ENCODE assay signal across 17 mouse cellular contexts in the genomic region with DNA sequence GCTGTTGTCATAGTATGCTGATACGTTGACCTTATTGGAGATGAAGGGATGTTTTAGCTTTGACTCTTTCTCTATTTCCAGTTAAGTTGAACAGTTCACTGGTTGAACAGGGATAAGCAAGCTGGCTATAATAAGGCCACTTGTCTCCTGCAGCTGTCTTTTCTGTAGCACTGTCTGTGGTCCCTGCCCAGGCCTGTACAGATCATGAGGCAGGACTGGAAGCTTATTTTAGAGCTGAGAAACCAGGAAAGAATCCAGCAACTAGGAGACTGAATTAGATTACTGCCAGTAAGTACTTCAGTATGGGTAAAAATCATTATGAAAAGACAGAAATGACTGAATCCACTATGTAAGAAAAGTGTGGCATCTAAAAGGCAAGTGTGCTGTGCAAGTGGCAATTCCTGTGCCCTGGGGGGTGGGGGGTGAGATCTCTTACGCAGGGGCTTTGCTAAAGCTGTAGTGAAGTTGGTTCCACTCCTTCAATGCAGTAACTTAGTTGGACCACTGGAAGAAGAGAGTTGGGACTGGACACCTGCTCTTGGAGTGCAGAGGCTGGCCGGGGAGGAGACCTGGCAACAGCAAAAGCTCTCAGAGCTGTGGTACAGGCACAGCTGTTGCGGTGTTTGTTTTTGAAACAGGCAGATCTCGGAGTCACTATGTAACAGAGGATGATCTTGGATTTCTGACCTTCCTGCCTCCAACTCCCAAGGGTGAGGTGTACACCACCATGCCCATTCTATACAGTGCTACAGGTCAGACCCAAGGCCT. TPM values are rescaled to one million over a fixed set of nuclear protein-coding genes. Genes with fewer than 3 reads are reported as not detected.
DNase-seq lines count a peak whose midpoint lies in the region; ATAC-seq and TF ChIP-seq lines count a peak whose summit lies in the region.
"Had no signal": no experiment of that assay in that cellular context is flagged by ENCODE, and none has a peak within 500 bp of the region (broad histone marks: within the 10 kb centered on the region; RNA-seq: fewer than 3 reads in every experiment).

No protein-coding gene starts in this region.

- H3K4me1 ChIP-seq in limb, embryonic 14.5 days (ENCODE audit: control insufficient read depth, insufficient read depth, low read length), result no peaks in the 10 kb centered on the region
- H3K4me1 ChIP-seq in limb, embryonic 10.5 days, result no peaks in the 10 kb centered on the region; the same call in 1 of the 2 replicates
- peaks cover 22% of the 10 kb centered on the region for H3K4me1 ChIP-seq in heart, embryonic 13.5 days
- H3K4me1 ChIP-seq in liver, embryonic 11.5 days (replicated peaks; ENCODE audit: control insufficient read depth, insufficient read depth, low read length), result no peaks in the 10 kb centered on the region
- H3K4me1 ChIP-seq: forebrain, embryonic 12.5 days; midbrain, embryonic 10.5 days had no signal

- TF ChIP-seq POLR2A in limb, embryonic 14.5 days (IDR thresholded peaks at IDR 0.05; ENCODE audit: borderline replicate concordance, extremely low read depth, insufficient read depth, insufficient read length), result no peak

- H3K36me3 ChIP-seq in limb, embryonic 14.5 days (ENCODE audit: control insufficient read depth, insufficient read depth, low read length), result no peaks in the 10 kb centered on the region
- no peaks in the 10 kb centered on the region for H3K36me3 ChIP-seq in limb, embryonic 10.5 days
- no peaks in the 10 kb centered on the region for H3K36me3 ChIP-seq in heart, embryonic 13.5 days
- H3K36me3 ChIP-seq in liver, embryonic 11.5 days (ENCODE audit: control insufficient read depth, insufficient read depth, low read length), result no peaks in the 10 kb centered on the region
- H3K36me3 ChIP-seq: forebrain, embryonic 12.5 days; G1E; midbrain, embryonic 10.5 days had no signal

- 73% methylated on average over 5 of the region's 5 CpGs for WGBS in limb, embryonic 14.5 days
- 91% methylated on average over 5 of the region's 5 CpGs for WGBS in limb, embryonic 10.5 days
- 65% methylated on average over 5 of the region's 5 CpGs for WGBS in heart, embryonic 13.5 days
- 83% methylated on average over 5 of the region's 5 CpGs for WGBS in liver, embryonic 11.5 days

- no peaks in the 10 kb centered on the region for H3K27me3 ChIP-seq in limb, embryonic 14.5 days (ENCODE audit: control insufficient read depth, insufficient read depth, low read length)
- H3K27me3 ChIP-seq in limb, embryonic 10.5 days (ENCODE audit: low read depth, poor library complexity, severe bottlenecking), result no peaks in the 10 kb centered on the region
- no peaks in the 10 kb centered on the region for H3K27me3 ChIP-seq in heart, embryonic 13.5 days (replicated peaks)
- no peaks in the 10 kb centered on the region for H3K27me3 ChIP-seq in liver, embryonic 11.5 days (replicated peaks; ENCODE audit: control insufficient read depth, insufficient read depth, low read length)
- H3K27me3 ChIP-seq: forebrain, embryonic 12.5 days had no signal

- peak; percentile 53; the same call in 1 of the 2 replicates for ATAC-seq in limb, embryonic 14.5 days (ENCODE audit: low FRiP score, low read depth)
- no peak for ATAC-seq in heart, embryonic 13.5 days (ENCODE audit: extremely low read depth, insufficient number of reproducible peaks, low FRiP score, low TSS enrichment)
- no peak for ATAC-seq in liver, embryonic 11.5 days (replicated peaks; ENCODE audit: low FRiP score)

- H3K27ac ChIP-seq in limb, embryonic 14.5 days (replicated peaks; ENCODE audit: low read depth, low read length), result no peak overlapping the region
- no peak overlapping the region for H3K27ac ChIP-seq in limb, embryonic 10.5 days
- H3K27ac ChIP-seq in heart, embryonic 13.5 days (replicated peaks), result peak overlapping the region; percentile 91
- H3K27ac ChIP-seq in liver, embryonic 11.5 days (ENCODE audit: low read depth, low read length), result no peak overlapping the region
- H3K27ac ChIP-seq: forebrain, embryonic 12.5 days; midbrain, embryonic 10.5 days had no signal

- H3K4me3 ChIP-seq in limb, embryonic 14.5 days (replicated peaks; ENCODE audit: low read length), result no peak overlapping the region
- no peak overlapping the region for H3K4me3 ChIP-seq in limb, embryonic 10.5 days
- no peak overlapping the region for H3K4me3 ChIP-seq in heart, embryonic 13.5 days
- H3K4me3 ChIP-seq in liver, embryonic 11.5 days (ENCODE audit: low read depth, low read length), result no peak overlapping the region
- H3K4me3 ChIP-seq: forebrain, embryonic 12.5 days; midbrain, embryonic 10.5 days had no signal

- no peak for DNase-seq in limb, embryonic 14.5 days (ENCODE audit: low spot score)
- DNase-seq in limb, embryonic 10.5 days (ENCODE audit: low spot score), result no peak
- peak; percentile 33 to 57 for DNase-seq in gastrocnemius, adult 8-10 months (ENCODE audit: low spot score in 2 of 2)
- DNase-seq in telencephalon, adult 2 months (ENCODE audit: low read depth, low spot score), result peak; percentile 59
- no peak for DNase-seq in liver, embryonic 11.5 days (ENCODE audit: low spot score)
- DNase-seq in cerebellum, postnatal 14 days, result no peak
- no peak for DNase-seq in kidney, adult 8-10 months
- DNase-seq: cerebellum, adult 18-20 months; embryo, embryonic 11 days; layer of hippocampus, postnatal 36 days; lung, adult 2 months; spleen, adult 18-20 months had no signal

- H3K9me3 ChIP-seq in limb, embryonic 14.5 days (ENCODE audit: control insufficient read depth, low read length), result no peaks in the 10 kb centered on the region
- H3K9me3 ChIP-seq in limb, embryonic 10.5 days (replicated peaks), result no peaks in the 10 kb centered on the region
- H3K9me3 ChIP-seq in heart, embryonic 13.5 days, result no peaks in the 10 kb centered on the region
- no peaks in the 10 kb centered on the region for H3K9me3 ChIP-seq in liver, embryonic 11.5 days (ENCODE audit: control insufficient read depth, low read length)
- H3K9me3 ChIP-seq: forebrain, embryonic 12.5 days; G1E; midbrain, embryonic 10.5 days had no signal

- no peak overlapping the region for H3K4me2 ChIP-seq in limb, embryonic 14.5 days (replicated peaks; ENCODE audit: low read depth, low read length, severe bottlenecking)
- no peak overlapping the region for H3K4me2 ChIP-seq in heart, embryonic 13.5 days
- H3K4me2 ChIP-seq in liver, embryonic 11.5 days, result no peak overlapping the region
- H3K4me2 ChIP-seq: forebrain, embryonic 12.5 days had no signal

- H3K9ac ChIP-seq in limb, embryonic 14.5 days (ENCODE audit: low read depth, low read length, severe bottlenecking), result no peak overlapping the region
- 0 out of 2 replicates have a peak overlapping the region, but pooled peaks have one; percentile 48 for H3K9ac ChIP-seq in heart, embryonic 13.5 days
- H3K9ac ChIP-seq in liver, embryonic 11.5 days (ENCODE audit: low read depth, low read length), result no peak overlapping the region
- H3K9ac ChIP-seq: forebrain, embryonic 12.5 days had no signal

RNA-seq across cellular contexts. Expression of a gene that starts 17.6 kb away (rescaled TPM):
- polyA plus RNA-seq in limb, embryonic 14.5 days (2012; rRNA removed), result 32.5 and 36.2 TPM in 2 replicates
- 57.2 and 57.4 TPM in 2 replicates for polyA plus RNA-seq in limb, embryonic 14.5 days (2014; fragmentation: Nextera tagmentation; extraction: Ambion mirVana)
- 100 and 110 TPM in 2 replicates for polyA plus RNA-seq in limb, embryonic 10.5 days (2016; fragmentation: Nextera tagmentation; extraction: Ambion mirVana)
- 10 to 100 TPM in 1 of 4 experiments, 1 to 10 TPM in 3; 5.1 to 10.5 (median 7.5) TPM for total RNA-seq in gastrocnemius, adult 8-10 months (2022)
- 34.8 and 42.1 TPM in 2 replicates for polyA plus RNA-seq in heart, embryonic 13.5 days (2015; fragmentation: Nextera tagmentation; extraction: Ambion mirVana)
- 72.7 and 75.2 TPM in 2 replicates for polyA plus RNA-seq in liver, embryonic 11.5 days (2014; fragmentation: Nextera tagmentation; extraction: Ambion mirVana)

RNA-seq across cellular contexts. Expression of a gene that starts 17.8 kb away (rescaled TPM):
- polyA plus RNA-seq in limb, embryonic 14.5 days (2012; rRNA removed), result 0.50 and 0.59 TPM in 2 replicates
- polyA plus RNA-seq in limb, embryonic 14.5 days (2014; fragmentation: Nextera tagmentation; extraction: Ambion mirVana), result 0.22 and 0.74 TPM in 2 replicates
- polyA plus RNA-seq in limb, embryonic 10.5 days (2016; fragmentation: Nextera tagmentation; extraction: Ambion mirVana), result 0.63 and 0.79 TPM in 2 replicates
- total RNA-seq in gastrocnemius, adult 8-10 months (2022), result under 1 TPM; 0.82 to 0.99 (median 0.93) TPM
- 0.15 and 0.41 TPM in 2 replicates for polyA plus RNA-seq in heart, embryonic 13.5 days (2015; fragmentation: Nextera tagmentation; extraction: Ambion mirVana)
- 0.40 and 0.64 TPM in 2 replicates for polyA plus RNA-seq in liver, embryonic 11.5 days (2014; fragmentation: Nextera tagmentation; extraction: Ambion mirVana)
- total RNA-seq: G1E; granulocyte monocyte progenitor cell, adult 5-6 weeks had no signal
- polyA plus RNA-seq: G1E had no signal

Comparison
In these comparisons a context has a peak if more than half of its experiments do, and no peak if none do; other contexts are left out.
1. DNase-seq: peak in gastrocnemius, adult 8-10 months (2 of 2) and telencephalon, adult 2 months (single experiment); none in limb, embryonic 14.5 days (single experiment), limb, embryonic 10.5 days (single experiment), liver, embryonic 11.5 days (single experiment), cerebellum, postnatal 14 days (0 of 2) and kidney, adult 8-10 months (0 of 2).